Mouse (Mus musculus) midbrain, embryonic 11.5 days (tissue): ENCODE data around the gene Hectd2. TPM values are rescaled to one million over a fixed set of nuclear protein-coding genes. Genes with fewer than 3 reads are reported as not detected.

Source experiments
- ATAC-seq: fragments of 200-750 bp; cut with Nextera tagmentation; 2 replicates; pipeline ENCODE4 v1.8.0; 2017; ENCODE audit warnings: moderate TSS enrichment, moderate library complexity; ENCODE audit not compliant: low FRiP score
- DNase-seq: peaks from one replicate; pipeline ENCODE4 v3.0.0; 2015; ENCODE audit warnings: low spot score; ENCODE audit errors: missing footprints
- H3K27ac ChIP-seq: fragments of 300-500 bp; sonication (generic); 2 replicates; pipeline ENCODE4 v1.5.1; 2014; ENCODE audit warnings: low read depth, low read length
- H3K27me3 ChIP-seq: fragments of 300-500 bp; sonication (generic); 2 replicates; pipeline ENCODE4 v1.6.1; 2014; ENCODE audit warnings: mild to moderate bottlenecking, low read length, moderate library complexity, mixed read lengths; ENCODE audit not compliant: control insufficient read depth, insufficient read depth
- H3K36me3 ChIP-seq: fragments of 300-500 bp; sonication (generic); 2 replicates; pipeline ENCODE4 v1.6.1; 2014; ENCODE audit warnings: mild to moderate bottlenecking, low read length, moderate library complexity, mixed read lengths; ENCODE audit not compliant: control insufficient read depth, insufficient read depth
- H3K4me1 ChIP-seq: fragments of 300-500 bp; sonication (generic); 2 replicates; pipeline ENCODE4 v1.6.1; 2014; ENCODE audit warnings: low read length; ENCODE audit not compliant: control insufficient read depth, insufficient read depth
- H3K4me2 ChIP-seq: fragments of 300-500 bp; sonication (generic); 2 replicates; pipeline ENCODE4 v1.6.1; 2014; ENCODE audit warnings: mild to moderate bottlenecking, moderate library complexity
- H3K4me3 ChIP-seq: fragments of 300-500 bp; sonication (generic); 2 replicates; pipeline ENCODE4 v1.5.1; 2014; ENCODE audit warnings: low read depth, low read length
- H3K9ac ChIP-seq: fragments of 300-500 bp; sonication (generic); 2 replicates; pipeline ENCODE4 v1.6.1; 2014; ENCODE audit warnings: low read length
- H3K9me3 ChIP-seq: fragments of 300-500 bp; sonication (generic); 2 replicates; pipeline ENCODE4 v1.6.1; 2016; ENCODE audit warnings: low read length; ENCODE audit not compliant: control insufficient read depth
- WGBS: fragments of 180-500 bp; shearing (Covaris S2); extraction: QIAGEN DNeasy Blood & Tissue Kit; methylation state at CpG from one replicate; pipeline ENCODE4 v1.1.7; 2014; 5-methylcytosine and 5-hydroxymethylcytosine counted together
- polyA plus RNA-seq: library from polyadenylated mRNA; unstranded; fragments of >200 nt; fragmentation: Nextera tagmentation; extraction: Ambion mirVana; gene quantifications from 2 replicates; pipeline ENCODE4 v1.2.1, GENCODE M21; 2014

Gene Hectd2
- polyA plus RNA-seq, 1 experiment from 2014 or later = 4.2 TPM

DNA sequence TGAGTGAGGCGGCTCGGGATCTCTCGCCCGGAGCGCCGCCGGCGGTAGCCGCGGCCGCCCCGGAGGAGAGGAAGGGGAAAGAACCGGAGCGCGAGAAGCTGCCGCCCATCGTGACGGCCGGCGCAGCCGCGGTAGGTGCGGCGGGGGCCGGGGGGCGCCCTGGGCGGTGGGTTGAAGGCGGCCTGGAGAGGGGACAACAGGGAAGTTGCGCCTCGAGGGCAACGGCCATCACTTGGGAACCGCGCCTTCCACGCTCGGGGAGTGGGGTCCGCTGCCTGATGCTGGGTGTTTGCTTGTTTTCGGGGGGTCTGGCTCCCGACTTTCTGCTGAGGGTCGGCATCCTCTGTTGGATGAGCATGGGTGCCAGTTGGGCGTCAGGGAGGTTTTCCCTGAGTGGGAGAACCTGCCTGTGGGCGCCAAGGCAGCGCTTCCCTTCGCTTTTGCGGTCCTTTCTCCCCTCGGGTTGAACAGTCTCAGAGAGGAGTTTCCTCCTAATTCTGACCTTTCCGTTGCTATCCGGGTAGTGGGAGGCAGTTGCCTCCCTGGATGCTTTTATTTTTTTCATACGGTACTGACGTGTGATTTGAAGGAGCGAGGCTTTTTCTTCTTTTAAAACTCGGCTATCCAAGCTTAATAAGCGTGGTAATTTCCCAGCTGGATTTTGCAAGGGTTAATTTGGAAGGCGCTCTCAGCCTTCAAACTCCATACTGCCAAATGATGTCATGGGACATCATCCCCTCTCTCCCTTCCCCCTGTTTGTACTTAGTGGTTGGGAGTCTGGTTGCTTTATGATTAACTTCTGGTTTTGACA lies 551 bp downstream of the Hectd2 start:
- DNase-seq = peak; percentile 97
- peak; percentile 86 for ATAC-seq
- Histone ChIP-seq H3K27me3 (peaks cover 7% of the 10 kb centered on the region), H3K9ac (peak overlapping the region; percentile 73), H3K4me2 (peak overlapping the region; percentile 71), H3K36me3 (no peaks in the 10 kb centered on the region), H3K27ac (0 out of 2 replicates have a peak overlapping the region, but pooled peaks have one; percentile 10), H3K4me3 (peak overlapping the region; percentile 74), H3K9me3 (no peaks in the 10 kb centered on the region), H3K4me1 (no peaks in the 10 kb centered on the region)
- WGBS = under 1% methylated on average over 46 of the region's 53 CpGs

DNA sequence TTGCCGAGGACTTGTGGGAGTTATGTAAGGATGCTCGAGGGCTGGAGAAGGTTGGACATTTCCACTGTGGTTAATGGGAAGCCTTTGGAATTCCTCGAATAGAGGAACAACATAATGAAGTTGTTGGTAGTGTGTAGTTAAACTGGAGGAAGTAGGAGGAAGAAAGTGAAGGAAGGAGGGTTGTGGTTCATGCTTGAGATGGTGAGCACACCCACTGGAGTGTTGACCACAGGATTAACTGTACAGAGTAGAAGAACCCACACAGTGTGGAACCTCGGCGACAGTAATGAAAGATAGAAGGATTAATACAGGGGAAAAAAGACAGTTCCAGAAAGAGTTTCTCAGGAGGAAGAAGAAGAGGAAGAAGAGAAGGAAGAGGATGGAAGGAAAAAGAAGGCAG lies 4.9 kb downstream of the Hectd2 start:
- DNase-seq (peak; percentile 70), ATAC-seq (no peak)
- 80% methylated on average over 5 of the region's 5 CpGs for WGBS
- H3K4me1 ChIP-seq = no peaks in the 10 kb centered on the region
- no peaks in the 10 kb centered on the region for H3K9me3 ChIP-seq
- H3K4me3 ChIP-seq = no peak overlapping the region
- no peaks in the 10 kb centered on the region for H3K27me3 ChIP-seq
- no peak overlapping the region for H3K4me2 ChIP-seq
- H3K27ac ChIP-seq = no peak overlapping the region
- no peak overlapping the region for H3K9ac ChIP-seq
- no peaks in the 10 kb centered on the region for H3K36me3 ChIP-seq

DNA sequence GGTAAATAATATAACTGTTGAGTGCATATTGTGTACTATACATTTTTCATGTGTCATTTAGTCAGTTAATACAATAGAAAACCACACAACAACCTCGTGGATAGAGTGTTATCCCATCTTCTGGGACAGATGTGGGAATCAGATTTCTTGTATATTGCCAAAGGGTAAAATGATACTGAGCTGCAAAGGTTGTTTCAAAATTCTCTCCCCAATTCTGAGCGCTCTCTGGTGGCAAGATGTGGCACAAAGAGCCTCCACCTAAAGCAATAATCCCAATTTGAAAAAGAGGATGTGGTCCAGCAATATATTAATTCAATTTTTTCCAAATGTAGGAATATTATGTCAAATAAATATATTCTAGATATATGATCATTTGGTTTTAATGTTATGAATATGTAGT lies 5.7 kb downstream of the Hectd2 start:
- Histone ChIP-seq H3K4me1 (no peaks in the 10 kb centered on the region), H3K9me3 (no peaks in the 10 kb centered on the region), H3K27ac (no peak overlapping the region), H3K36me3 (no peaks in the 10 kb centered on the region), H3K27me3 (no peaks in the 10 kb centered on the region), H3K4me2 (no peak overlapping the region), H3K9ac (no peak overlapping the region), H3K4me3 (no peak overlapping the region)
- WGBS = 30% methylated on average over 2 of the region's 2 CpGs
- peak; percentile 78 for DNase-seq
- ATAC-seq = no peak

DNA sequence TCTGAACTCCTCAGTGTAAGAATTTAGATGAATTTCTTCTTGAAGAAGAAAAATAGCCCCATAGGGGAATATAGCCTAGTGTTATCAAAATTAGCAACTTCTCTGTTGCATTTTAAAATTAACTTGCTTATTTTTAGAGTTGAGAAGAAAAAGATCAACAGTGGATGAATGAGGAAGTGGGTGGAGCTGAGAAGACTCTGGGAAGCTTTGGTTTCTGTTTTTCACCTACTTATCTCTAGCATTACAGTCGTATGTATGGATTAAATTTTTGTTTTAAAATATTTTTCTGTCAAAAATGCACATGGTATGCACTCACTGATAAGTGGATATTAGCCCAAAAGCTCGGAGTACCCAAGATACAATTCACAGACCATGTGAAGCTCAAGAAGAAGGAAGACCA lies 6.7 kb downstream of the Hectd2 start:
- H3K27ac ChIP-seq = no peak overlapping the region
- DNase-seq (no peak), ATAC-seq (no peak)
- no peaks in the 10 kb centered on the region for H3K9me3 ChIP-seq
- no peaks in the 10 kb centered on the region for H3K27me3 ChIP-seq
- H3K36me3 ChIP-seq = no peaks in the 10 kb centered on the region
- H3K4me1 ChIP-seq = no peaks in the 10 kb centered on the region
- H3K4me3 ChIP-seq = no peak overlapping the region
- WGBS = 77% methylated on average over 2 of the region's 2 CpGs
- H3K9ac ChIP-seq = no peak overlapping the region
- no peak overlapping the region for H3K4me2 ChIP-seq

DNA sequence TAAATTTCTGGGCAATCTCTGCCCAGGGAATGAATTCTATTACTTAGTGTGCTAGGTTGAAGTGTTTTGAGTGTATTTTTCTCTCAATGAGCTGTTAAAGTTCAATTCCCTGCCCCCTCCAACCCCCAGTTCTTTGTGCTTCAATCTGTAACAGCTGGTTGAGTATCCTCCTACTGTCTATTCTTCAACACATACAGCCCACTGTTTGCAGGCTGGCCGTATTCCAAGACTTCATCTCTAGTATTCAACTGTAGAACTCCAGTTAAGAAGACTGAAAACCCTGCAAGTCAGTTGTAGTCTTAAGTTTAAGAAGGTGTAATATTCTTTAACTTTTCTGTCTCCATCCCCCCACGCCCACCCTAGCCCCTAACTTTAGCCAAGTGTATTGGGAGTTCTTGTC lies 10.0 kb downstream of the Hectd2 start:
- Histone ChIP-seq H3K4me3 (no peak overlapping the region), H3K27ac (no peak overlapping the region), H3K27me3 (no peaks in the 10 kb centered on the region), H3K4me1 (no peaks in the 10 kb centered on the region), H3K9me3 (no peaks in the 10 kb centered on the region), H3K36me3 (no peaks in the 10 kb centered on the region), H3K4me2 (no peak overlapping the region), H3K9ac (no peak overlapping the region)
- ATAC-seq (no peak), DNase-seq (no peak)
- 68% methylated on average over 2 of the region's 2 CpGs for WGBS

DNA sequence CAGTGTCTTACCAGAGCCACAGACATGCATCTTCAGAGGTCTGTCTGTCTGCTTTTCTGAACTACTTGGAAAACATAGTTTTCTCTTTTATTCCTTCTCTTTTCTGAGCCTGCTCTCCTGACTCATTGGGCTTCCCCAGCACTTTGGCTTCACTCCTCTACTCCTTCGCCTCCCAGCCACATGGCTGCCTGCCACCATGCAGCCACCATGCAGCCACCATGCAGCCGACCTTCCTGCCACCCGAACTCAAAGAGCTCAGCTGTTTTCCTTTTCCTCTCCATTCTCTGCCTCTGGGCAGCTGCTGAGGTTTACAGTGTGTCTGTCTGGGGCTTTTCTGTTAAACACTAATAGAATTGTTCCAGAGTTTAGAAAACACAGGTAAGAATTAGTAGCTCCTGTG lies 19.5 kb downstream of the Hectd2 start:
- ATAC-seq = no peak
- Histone ChIP-seq H3K4me2 (no peak overlapping the region), H3K27ac (no peak overlapping the region), H3K4me3 (no peak overlapping the region), H3K27me3 (no peaks in the 10 kb centered on the region), H3K4me1 (no peaks in the 10 kb centered on the region), H3K9ac (no peak overlapping the region), H3K36me3 (no peaks in the 10 kb centered on the region), H3K9me3 (no peaks in the 10 kb centered on the region)
- no peak for DNase-seq
- WGBS = 81% methylated on average over 3 of the region's 3 CpGs

DNA sequence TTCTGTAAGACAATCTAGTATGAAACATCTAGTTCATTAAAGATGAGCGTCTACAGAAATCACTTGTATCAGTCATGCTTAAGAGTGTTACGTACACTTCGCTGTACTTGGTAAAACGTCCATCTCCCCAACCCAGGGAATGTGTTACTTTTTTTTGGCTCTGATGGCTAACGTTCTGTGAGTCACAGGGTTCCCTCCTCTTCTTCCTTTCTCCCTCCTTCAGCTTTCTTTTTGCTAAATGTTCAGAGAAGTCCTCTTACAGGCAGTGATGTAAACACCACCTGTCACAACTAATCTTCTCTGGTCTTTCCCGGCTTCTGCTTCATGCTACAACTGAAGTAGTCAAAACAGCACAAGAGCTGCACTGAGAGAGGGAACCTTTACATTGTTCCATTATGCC lies 20.7 kb downstream of the Hectd2 start:
- Histone ChIP-seq H3K9ac (no peak overlapping the region), H3K36me3 (no peaks in the 10 kb centered on the region), H3K9me3 (no peaks in the 10 kb centered on the region), H3K4me1 (no peaks in the 10 kb centered on the region), H3K27me3 (no peaks in the 10 kb centered on the region), H3K27ac (no peak overlapping the region), H3K4me2 (no peak overlapping the region), H3K4me3 (no peak overlapping the region)
- ATAC-seq (no peak), DNase-seq (peak; percentile 23)
- 90% methylated on average over 6 of the region's 6 CpGs for WGBS

DNA sequence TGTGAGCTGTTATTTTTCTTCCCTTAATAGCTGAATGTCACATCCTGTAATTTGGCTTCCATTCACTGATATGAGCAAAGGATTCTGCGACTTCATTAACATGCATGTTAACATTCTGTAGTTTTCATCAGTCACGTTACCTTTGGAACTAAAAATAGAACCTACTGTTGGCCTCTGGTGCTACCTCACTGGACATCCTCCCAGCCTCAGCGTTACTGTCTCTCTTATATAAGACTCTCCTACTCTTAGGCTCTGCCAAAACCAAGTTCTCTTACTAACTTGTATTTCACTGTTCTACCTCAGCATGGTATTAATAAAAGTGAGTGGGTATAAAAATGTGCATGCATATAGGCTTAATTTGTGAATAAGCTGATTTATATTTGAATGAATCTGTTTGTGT lies 26.4 kb downstream of the Hectd2 start:
- DNase-seq (peak; percentile 54), ATAC-seq (no peak)
- no peaks in the 10 kb centered on the region for H3K36me3 ChIP-seq
- 88% methylated on average over 3 of the region's 3 CpGs for WGBS
- H3K9me3 ChIP-seq = no peaks in the 10 kb centered on the region
- H3K9ac ChIP-seq = no peak overlapping the region
- H3K4me1 ChIP-seq = no peaks in the 10 kb centered on the region
- no peak overlapping the region for H3K27ac ChIP-seq
- no peaks in the 10 kb centered on the region for H3K27me3 ChIP-seq
- no peak overlapping the region for H3K4me3 ChIP-seq
- H3K4me2 ChIP-seq = no peak overlapping the region

DNA sequence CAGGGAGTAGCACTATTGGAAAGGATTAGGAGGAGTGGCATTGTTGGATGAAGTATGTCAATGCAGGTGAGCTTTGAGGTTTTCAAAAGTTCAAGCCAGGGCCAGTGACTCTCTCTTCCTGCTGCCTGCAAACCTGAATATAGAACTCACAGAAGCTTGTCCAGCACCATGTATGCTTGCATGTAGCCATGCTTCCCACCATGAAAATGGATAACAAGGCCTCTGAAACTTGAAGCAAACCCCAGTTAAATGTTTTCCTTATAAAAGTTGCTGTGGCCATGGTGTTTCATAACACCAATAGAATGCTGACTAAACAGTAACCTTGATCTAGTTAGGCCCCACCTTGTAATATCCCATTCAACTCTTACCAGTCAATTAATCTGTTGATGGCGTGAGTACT lies 27.7 kb downstream of the Hectd2 start:
- no peaks in the 10 kb centered on the region for H3K36me3 ChIP-seq
- WGBS = 95% methylated on average over 1 of the region's 1 CpGs
- H3K4me3 ChIP-seq = no peak overlapping the region
- H3K27me3 ChIP-seq = no peaks in the 10 kb centered on the region
- DNase-seq (peak; percentile 56), ATAC-seq (no peak)
- no peaks in the 10 kb centered on the region for H3K9me3 ChIP-seq
- no peaks in the 10 kb centered on the region for H3K4me1 ChIP-seq
- H3K4me2 ChIP-seq = no peak overlapping the region
- no peak overlapping the region for H3K27ac ChIP-seq
- H3K9ac ChIP-seq = no peak overlapping the region
